Mouse (Mus musculus) liver, postnatal 0 days (tissue): ENCODE data around the gene Ercc6. TPM values are rescaled to one million over a fixed set of nuclear protein-coding genes. Genes with fewer than 3 reads are reported as not detected.

Experiments
- ATAC-seq: fragments of 200-750 bp; cut with Nextera tagmentation; 2 replicates; pipeline ENCODE4 v1.8.0; 2017; ENCODE audit warnings: mild to moderate bottlenecking, moderate library complexity
- DNase-seq: peaks from one replicate; pipeline ENCODE4 v3.0.0-alpha.2; 2016
- H3K27ac ChIP-seq: fragments of 300-500 bp; sonication (generic); 2 replicates; pipeline ENCODE4 v1.5.1; 2014; ENCODE audit warnings: antibody characterized with exemption, moderate library complexity, mild to moderate bottlenecking, low read depth
- H3K27me3 ChIP-seq: fragments of 300-500 bp; sonication (generic); 2 replicates; pipeline ENCODE4 v1.6.1; 2014; ENCODE audit warnings: low read length, control low read depth, mixed read lengths; ENCODE audit not compliant: insufficient read depth
- H3K36me3 ChIP-seq: fragments of 300-500 bp; sonication (generic); replicated peaks from 2 replicates; pipeline ENCODE4 v1.6.1; 2014; ENCODE audit warnings: mild to moderate bottlenecking, control low read depth, low read length, moderate library complexity, mixed read lengths; ENCODE audit not compliant: insufficient read depth
- H3K4me1 ChIP-seq: fragments of 300-500 bp; sonication (generic); 2 replicates; pipeline ENCODE4 v1.6.1; 2014; ENCODE audit warnings: antibody characterized with exemption, mild to moderate bottlenecking, control low read depth; ENCODE audit not compliant: insufficient read depth
- H3K4me2 ChIP-seq: fragments of 300-500 bp; sonication (generic); 2 replicates; pipeline ENCODE4 v1.6.1; 2014; ENCODE audit warnings: low read depth, mild to moderate bottlenecking, low read length, moderate library complexity, mixed read lengths
- H3K4me3 ChIP-seq: fragments of 300-500 bp; sonication (generic); 2 replicates; pipeline ENCODE4 v1.5.1; 2014; ENCODE audit warnings: low read depth, low read length
- H3K9ac ChIP-seq: fragments of 300-500 bp; sonication (generic); replicated peaks from 2 replicates; pipeline ENCODE4 v1.6.1; 2014; ENCODE audit warnings: mild to moderate bottlenecking, moderate library complexity
- H3K9me3 ChIP-seq: fragments of 300-500 bp; sonication (generic); 2 replicates; pipeline ENCODE4 v1.6.1; 2016; ENCODE audit warnings: mild to moderate bottlenecking, control low read depth, low read length, mixed read lengths
- CTCF ChIP-seq: sonication (generic); IDR thresholded peaks from 2 replicates; pipeline ENCODE4 v1.5.1; 2016; ENCODE audit warnings: antibody characterized with exemption, low read depth
- EP300 ChIP-seq: IDR thresholded peaks from 2 replicates; pipeline ENCODE4 v1.6.1; 2016; ENCODE audit warnings: antibody characterized with exemption, low read depth, mild to moderate bottlenecking
- WGBS: fragments of 180-500 bp; shearing (Covaris S2); extraction: QIAGEN DNeasy Blood & Tissue Kit; methylation state at CpG from one replicate; pipeline ENCODE4 v1.1.7; 2014; ENCODE audit not compliant: insufficient replicate concordance; 5-methylcytosine and 5-hydroxymethylcytosine counted together
- polyA plus RNA-seq: library from polyadenylated mRNA; unstranded; fragments of >200 nt; fragmentation: Nextera tagmentation; extraction: Ambion mirVana; gene quantifications from 2 replicates; pipeline ENCODE4 v1.2.1, GENCODE M21; 2015

Ercc6 gene
- polyA plus RNA-seq, 1 experiment from 2014 or later, result 5.4 TPM

- Histone ChIP-seq H3K4me2 (no peak within 1 kb of the TSS), H3K4me3 (no peak within 1 kb of the TSS), H3K9ac (no peak within 1 kb of the TSS), H3K27me3 (peaks cover 72% of the 10 kb centered on the region), H3K36me3 (no peaks in the 10 kb centered on the region), H3K9me3 (no peaks in the 10 kb centered on the region), H3K27ac (no peak within 1 kb of the TSS), H3K4me1 (0 out of 2 replicates have a peak, but pooled peaks cover 3% of the 10 kb centered on the region)
- WGBS, result 3% methylated on average over 53 of the region's 53 CpGs
- no peak for ATAC-seq
- TF ChIP-seq EP300, result no peak
- DNase-seq, result no peak
Measured at GRCm38 (mm10) chr14:32599290-32600041, 86.1 kb downstream of the Ercc6 start, which contains the start of gene Prrxl1. Gene Prrxl1 (plus strand): TSS chr14:32599407.

- Histone ChIP-seq H3K4me3 (no peak overlapping the region), H3K9me3 (no peaks in the 10 kb centered on the region), H3K4me1 (0 out of 2 replicates have a peak, but pooled peaks cover 3% of the 10 kb centered on the region), H3K36me3 (no peaks in the 10 kb centered on the region), H3K27ac (no peak overlapping the region), H3K27me3 (peaks cover 71% of the 10 kb centered on the region), H3K9ac (no peak overlapping the region), H3K4me2 (no peak overlapping the region)
- ATAC-seq, result no peak
- 6% methylated on average over 16 of the region's 16 CpGs for WGBS
- no peak for DNase-seq
- no peak for TF ChIP-seq CTCF
- TF ChIP-seq EP300, result no peak
Measured at GRCm38 (mm10) chr14:32600110-32600509, 86.8 kb downstream of the Ercc6 start.

GRCm38 (mm10) chr14:32605508-32605907, 92.2 kb downstream of the Ercc6 start:
- no peak overlapping the region for H3K4me2 ChIP-seq
- peaks cover 18% of the 10 kb centered on the region for H3K27me3 ChIP-seq
- no peaks in the 10 kb centered on the region for H3K36me3 ChIP-seq
- TF ChIP-seq EP300 (no peak), CTCF (no peak)
- ATAC-seq (no peak), DNase-seq (no peak)
- no peak overlapping the region for H3K27ac ChIP-seq
- no peaks in the 10 kb centered on the region for H3K4me1 ChIP-seq
- H3K4me3 ChIP-seq, result no peak overlapping the region
- 58% methylated on average over 15 of the region's 15 CpGs for WGBS
- H3K9ac ChIP-seq, result no peak overlapping the region
- H3K9me3 ChIP-seq, result no peaks in the 10 kb centered on the region

- ATAC-seq, result no peak
- Histone ChIP-seq H3K27ac (no peak overlapping the region), H3K9me3 (no peaks in the 10 kb centered on the region), H3K9ac (no peak overlapping the region), H3K36me3 (no peaks in the 10 kb centered on the region), H3K4me3 (no peak overlapping the region), H3K4me2 (no peak overlapping the region), H3K4me1 (no peaks in the 10 kb centered on the region), H3K27me3 (peaks cover 11% of the 10 kb centered on the region; the same call in 1 of the 2 replicates)
- DNase-seq, result no peak
- 63% methylated on average over 8 of the region's 8 CpGs for WGBS
- TF ChIP-seq CTCF, result no peak
- TF ChIP-seq EP300, result no peak
Measured at GRCm38 (mm10) chr14:32606316-32606715, 93.0 kb downstream of the Ercc6 start.

- H3K27me3 ChIP-seq, result no peaks in the 10 kb centered on the region; the same call in 1 of the 2 replicates
- no peak for TF ChIP-seq EP300
- peak; percentile 79 for TF ChIP-seq CTCF
- no peak overlapping the region for H3K4me2 ChIP-seq
- H3K9me3 ChIP-seq, result no peaks in the 10 kb centered on the region
- H3K36me3 ChIP-seq, result no peaks in the 10 kb centered on the region
- no peak overlapping the region for H3K9ac ChIP-seq
- H3K4me1 ChIP-seq, result no peaks in the 10 kb centered on the region
- DNase-seq (peak; percentile 47), ATAC-seq (peak; percentile 84)
- WGBS, result 18% methylated on average over 3 of the region's 3 CpGs
- no peak overlapping the region for H3K27ac ChIP-seq
- no peak overlapping the region for H3K4me3 ChIP-seq
Measured at GRCm38 (mm10) chr14:32609392-32609791, 96.1 kb downstream of the Ercc6 start.

- Histone ChIP-seq H3K9ac (no peak overlapping the region), H3K9me3 (no peaks in the 10 kb centered on the region), H3K4me2 (no peak overlapping the region), H3K27me3 (no peaks in the 10 kb centered on the region), H3K4me3 (no peak overlapping the region), H3K4me1 (no peaks in the 10 kb centered on the region), H3K27ac (no peak overlapping the region), H3K36me3 (no peaks in the 10 kb centered on the region)
- ATAC-seq (no peak), DNase-seq (no peak)
- 75% methylated on average over 5 of the region's 5 CpGs for WGBS
- TF ChIP-seq EP300 (no peak), CTCF (no peak)
Measured at GRCm38 (mm10) chr14:32617253-32617652, 103.9 kb downstream of the Ercc6 start.
